Mouse (Mus musculus) neural tube, embryonic 11.5 days (tissue): ENCODE measurements around the gene Dach1. TPM values are rescaled to one million over a fixed set of nuclear protein-coding genes. Genes with fewer than 3 reads are reported as not detected.
A peak's percentile ranks its signal among the peaks of the same experiment; 100 is the strongest.

ENCODE experiments used
- ATAC-seq: fragments of 200-750 bp; cut with Nextera tagmentation; 2 replicates; pipeline ENCODE4 v1.8.0; 2017; ENCODE audit warnings: moderate number of reproducible peaks, mild to moderate bottlenecking, moderate TSS enrichment, moderate library complexity; ENCODE audit not compliant: insufficient read depth, low FRiP score, low TSS enrichment
- DNase-seq: peaks from one replicate; pipeline ENCODE4 v3.0.0-alpha.2; 2015; ENCODE audit warnings: low spot score
- H3K27ac ChIP-seq: fragments of 300-500 bp; sonication (generic); 2 replicates; pipeline ENCODE4 v1.5.1; 2014; ENCODE audit warnings: low read depth, mild to moderate bottlenecking, low read length
- H3K27me3 ChIP-seq: fragments of 300-500 bp; sonication (generic); 2 replicates; pipeline ENCODE4 v1.6.1; 2014; ENCODE audit warnings: mild to moderate bottlenecking, low read length, mixed read lengths; ENCODE audit not compliant: control insufficient read depth, insufficient read depth
- H3K36me3 ChIP-seq: fragments of 300-500 bp; sonication (generic); 2 replicates; pipeline ENCODE4 v1.6.1; 2014; ENCODE audit warnings: mild to moderate bottlenecking, low read length, moderate library complexity, mixed read lengths; ENCODE audit not compliant: control insufficient read depth, insufficient read depth
- H3K4me1 ChIP-seq: fragments of 300-500 bp; sonication (generic); 2 replicates; pipeline ENCODE4 v1.6.1; 2014; ENCODE audit warnings: low read length, mixed read lengths; ENCODE audit not compliant: control insufficient read depth, insufficient read depth
- H3K4me2 ChIP-seq: fragments of 300-500 bp; sonication (generic); 2 replicates; pipeline ENCODE4 v1.6.1; 2014; ENCODE audit warnings: low read depth, mild to moderate bottlenecking, moderate library complexity
- H3K4me3 ChIP-seq: fragments of 300-500 bp; sonication (generic); 2 replicates; pipeline ENCODE4 v1.5.1; 2014; ENCODE audit warnings: low read depth, low read length
- H3K9ac ChIP-seq: fragments of 300-500 bp; sonication (generic); 2 replicates; pipeline ENCODE4 v1.6.1; 2014; ENCODE audit warnings: mild to moderate bottlenecking, low read length
- H3K9me3 ChIP-seq: fragments of 300-500 bp; sonication (generic); 2 replicates; pipeline ENCODE4 v1.6.1; 2016; ENCODE audit warnings: low read length; ENCODE audit not compliant: control insufficient read depth
- WGBS: fragments of 180-500 bp; shearing (Covaris S2); extraction: QIAGEN DNeasy Blood & Tissue Kit; methylation state at CpG from one replicate; pipeline ENCODE4 v1.1.7; 2014; 5-methylcytosine and 5-hydroxymethylcytosine counted together
- polyA plus RNA-seq: library from polyadenylated mRNA; unstranded; fragments of >200 nt; fragmentation: Nextera tagmentation; extraction: Ambion mirVana; gene quantifications from 2 replicates; pipeline ENCODE4 v1.2.1, GENCODE M21; 2014

Gene Dach1
- polyA plus RNA-seq, 1 experiment from 2014 or later = 21.8 TPM

- Histone ChIP-seq H3K36me3 (no peaks in the 10 kb centered on the region), H3K27ac (peak overlapping the region; percentile 67), H3K4me3 (peak overlapping the region; percentile 55), H3K4me1 (peaks cover 11% of the 10 kb centered on the region), H3K4me2 (peak overlapping the region; percentile 45), H3K9me3 (no peaks in the 10 kb centered on the region), H3K9ac (peak overlapping the region; percentile 92), H3K27me3 (no peaks in the 10 kb centered on the region)
- WGBS = under 1% methylated on average over 33 of the region's 33 CpGs
- DNase-seq (peak; percentile 63), ATAC-seq (peak; percentile 39)
These were observed 2.2 kb downstream of the Dach1 start for GRCm38 (mm10) chr14:98167186-98168038.

- ATAC-seq (no peak), DNase-seq (no peak)
These were observed 3.1 kb downstream of the Dach1 start for GRCm38 (mm10) chr14:98166318-98166976.

GRCm38 (mm10) chr14:98156753-98157152 is 12.8 kb downstream of the Dach1 start:
- H3K9ac ChIP-seq = no peak overlapping the region
- H3K4me1 ChIP-seq = peaks cover 4% of the 10 kb centered on the region
- H3K4me2 ChIP-seq = no peak overlapping the region
- DNase-seq (peak; percentile 30), ATAC-seq (no peak)
- no peaks in the 10 kb centered on the region for H3K36me3 ChIP-seq
- WGBS = 44% methylated on average over 7 of the region's 7 CpGs
- H3K27me3 ChIP-seq = no peaks in the 10 kb centered on the region
- H3K27ac ChIP-seq = no peak overlapping the region
- H3K4me3 ChIP-seq = no peak overlapping the region
- no peaks in the 10 kb centered on the region for H3K9me3 ChIP-seq

More at GRCm38 (mm10) chr14:98166318-98166976, 3.1 kb downstream of the Dach1 start:
- no peaks in the 10 kb centered on the region for H3K36me3 ChIP-seq
- peak overlapping the region; percentile 92; the same call in 1 of the 2 replicates for H3K9ac ChIP-seq
- no peaks in the 10 kb centered on the region for H3K27me3 ChIP-seq
- 50% methylated on average over 10 of the region's 10 CpGs for WGBS
- 0 out of 2 replicates have a peak, but pooled peaks cover 3% of the 10 kb centered on the region for H3K4me1 ChIP-seq
- peak overlapping the region; percentile 45 for H3K4me2 ChIP-seq
- H3K4me3 ChIP-seq = peak overlapping the region; percentile 55
- H3K9me3 ChIP-seq = no peaks in the 10 kb centered on the region
- H3K27ac ChIP-seq = 0 out of 2 replicates have a peak overlapping the region, but pooled peaks have one; percentile 9

GRCm38 (mm10) chr14:98155725-98156392 is 13.7 kb downstream of the Dach1 start:
- ATAC-seq = no peak
- H3K4me2 ChIP-seq = no peak overlapping the region
- H3K9me3 ChIP-seq = no peaks in the 10 kb centered on the region

GRCm38 (mm10) chr14:98154832-98155422 is 14.6 kb downstream of the Dach1 start:
- H3K9me3 ChIP-seq = no peaks in the 10 kb centered on the region
- H3K4me3 ChIP-seq = no peak overlapping the region
- H3K27ac ChIP-seq = peak overlapping the region; percentile 2; the same call in 1 of the 2 replicates
- DNase-seq = peak; percentile 48
- H3K36me3 ChIP-seq = no peaks in the 10 kb centered on the region
- no peak overlapping the region for H3K9ac ChIP-seq
- H3K27me3 ChIP-seq = no peaks in the 10 kb centered on the region
- WGBS = 25% methylated on average over 7 of the region's 7 CpGs
- H3K4me2 ChIP-seq = no peak overlapping the region
- peak; percentile 79 for ATAC-seq
- H3K4me1 ChIP-seq = peaks cover 4% of the 10 kb centered on the region

More at GRCm38 (mm10) chr14:98155725-98156392, 13.7 kb downstream of the Dach1 start:
- Histone ChIP-seq H3K27me3 (no peaks in the 10 kb centered on the region), H3K27ac (no peak overlapping the region), H3K36me3 (no peaks in the 10 kb centered on the region), H3K4me3 (no peak overlapping the region), H3K4me1 (peaks cover 4% of the 10 kb centered on the region), H3K9ac (no peak overlapping the region)
- WGBS = 63% methylated on average over 7 of the region's 7 CpGs
- DNase-seq = no peak

GRCm38 (mm10) chr14:98141758-98142157 is 27.8 kb downstream of the Dach1 start:
- H3K36me3 ChIP-seq = no peaks in the 10 kb centered on the region
- DNase-seq = no peak
- no peak overlapping the region for H3K9ac ChIP-seq
- no peak overlapping the region for H3K4me3 ChIP-seq
- H3K27me3 ChIP-seq = no peaks in the 10 kb centered on the region
- no peaks in the 10 kb centered on the region for H3K9me3 ChIP-seq
- no peak overlapping the region for H3K4me2 ChIP-seq
- peaks cover 11% of the 10 kb centered on the region; the same call in 1 of the 2 replicates for H3K4me1 ChIP-seq
- no peak overlapping the region for H3K27ac ChIP-seq
- 69% methylated on average over 2 of the region's 2 CpGs for WGBS
- ATAC-seq = no peak

- Histone ChIP-seq H3K27me3 (no peaks in the 10 kb centered on the region), H3K4me3 (no peak overlapping the region), H3K36me3 (no peaks in the 10 kb centered on the region), H3K9me3 (no peaks in the 10 kb centered on the region), H3K4me2 (no peak overlapping the region), H3K27ac (no peak overlapping the region), H3K4me1 (peaks cover 13% of the 10 kb centered on the region; the same call in 1 of the 2 replicates), H3K9ac (no peak overlapping the region)
- DNase-seq (peak; percentile 33), ATAC-seq (no peak)
- 30% methylated on average over 3 of the region's 3 CpGs for WGBS
These were observed 30.5 kb downstream of the Dach1 start for GRCm38 (mm10) chr14:98138873-98139665.
